Mouse (Mus musculus) kidney, adult 2 months (tissue): ENCODE data around the gene U90926. TPM values are rescaled to one million over a fixed set of nuclear protein-coding genes. Genes with fewer than 3 reads are reported as not detected.

Experiments used
- DNase-seq: peaks from one replicate; pipeline ENCODE4 v3.0.0; 2021
- H3K27ac ChIP-seq: fragments of 200-500 bp; 2 replicates; pipeline ENCODE4 v1.5.1; 2012; ENCODE audit warnings: low read depth, low read length, control low read depth, inconsistent platforms; ENCODE audit not compliant: insufficient read depth
- H3K27me3 ChIP-seq: fragments of 200-500 bp; replicated peaks from 2 replicates; pipeline ENCODE4 v1.6.1; 2012; ENCODE audit warnings: mild to moderate bottlenecking, moderate library complexity, low read length, inconsistent platforms; ENCODE audit not compliant: control insufficient read depth, insufficient read depth
- H3K36me3 ChIP-seq: fragments of 200-500 bp; 2 replicates; pipeline ENCODE4 v1.6.1; 2012; ENCODE audit warnings: mild to moderate bottlenecking, moderate library complexity, low read length, inconsistent platforms; ENCODE audit not compliant: control insufficient read depth, insufficient read depth
- H3K4me1 ChIP-seq: fragments of 200-500 bp; 2 replicates; pipeline ENCODE4 v1.6.1; 2011; ENCODE audit warnings: low read length; ENCODE audit not compliant: control insufficient read depth, insufficient read depth
- H3K4me3 ChIP-seq: fragments of 200-500 bp; 2 replicates; pipeline ENCODE4 v1.5.1; 2011; ENCODE audit warnings: mild to moderate bottlenecking, low read depth, low read length, control low read depth; ENCODE audit not compliant: insufficient read depth
- CTCF ChIP-seq: fragments of 200-500 bp; conservative IDR thresholded peaks from 2 replicates; pipeline ENCODE4 v1.5.1; 2011; ENCODE audit warnings: low read depth, mild to moderate bottlenecking, control low read depth, low read length, moderate library complexity, mixed read lengths; ENCODE audit not compliant: insufficient read depth, insufficient read length
- POLR2A ChIP-seq: fragments of 200-500 bp; IDR thresholded peaks from one replicate; pipeline ENCODE4 v1.6.1; 2011; ENCODE audit warnings: low read depth, low read length, control low read depth
- WGBS: fragments of 180-500 bp; shearing (Covaris S2); methylation state at CpG from one replicate; pipeline ENCODE4 v1.1.7; 2018; 5-methylcytosine and 5-hydroxymethylcytosine counted together
- polyA plus RNA-seq: library from polyadenylated mRNA; depleted of rRNA; stranded (reverse); fragments of >200 nt; gene quantifications from 2 replicates; pipeline ENCODE4 v1.2.3, GENCODE M21; 2012; rRNA removed

The U90926 gene
- not detected in 2 replicates for polyA plus RNA-seq

DNA sequence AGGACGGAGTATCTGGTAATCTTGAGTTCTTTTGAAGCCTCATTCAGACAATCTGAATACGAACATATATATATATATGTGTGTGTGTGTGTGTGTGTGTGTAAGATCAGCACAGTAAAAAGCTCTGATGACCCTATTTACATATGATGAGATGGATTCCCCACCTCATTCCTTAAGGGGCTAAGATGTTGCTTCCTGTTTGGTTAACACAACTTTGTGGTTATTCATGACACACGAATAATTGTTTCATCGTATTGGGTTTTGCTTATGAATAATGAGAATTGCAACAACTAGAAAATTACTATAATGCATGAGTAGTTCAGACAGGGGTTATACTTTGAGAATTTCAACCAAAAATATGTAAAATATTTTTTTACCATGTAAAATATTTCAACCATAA, at the start of gene U90926:
Gene U90926 (minus strand): TSS at position 101 of the 400 bp plus-strand sequence.
- Histone ChIP-seq H3K4me1 (no peaks in the 10 kb centered on the region), H3K36me3 (no peaks in the 10 kb centered on the region), H3K27ac (no peak within 1 kb of the TSS), H3K27me3 (no peaks in the 10 kb centered on the region), H3K4me3 (no peak within 1 kb of the TSS)
- no peak for DNase-seq
- TF ChIP-seq CTCF (no peak), POLR2A (no peak)
- 92% methylated on average over 4 of the region's 4 CpGs for WGBS

DNA sequence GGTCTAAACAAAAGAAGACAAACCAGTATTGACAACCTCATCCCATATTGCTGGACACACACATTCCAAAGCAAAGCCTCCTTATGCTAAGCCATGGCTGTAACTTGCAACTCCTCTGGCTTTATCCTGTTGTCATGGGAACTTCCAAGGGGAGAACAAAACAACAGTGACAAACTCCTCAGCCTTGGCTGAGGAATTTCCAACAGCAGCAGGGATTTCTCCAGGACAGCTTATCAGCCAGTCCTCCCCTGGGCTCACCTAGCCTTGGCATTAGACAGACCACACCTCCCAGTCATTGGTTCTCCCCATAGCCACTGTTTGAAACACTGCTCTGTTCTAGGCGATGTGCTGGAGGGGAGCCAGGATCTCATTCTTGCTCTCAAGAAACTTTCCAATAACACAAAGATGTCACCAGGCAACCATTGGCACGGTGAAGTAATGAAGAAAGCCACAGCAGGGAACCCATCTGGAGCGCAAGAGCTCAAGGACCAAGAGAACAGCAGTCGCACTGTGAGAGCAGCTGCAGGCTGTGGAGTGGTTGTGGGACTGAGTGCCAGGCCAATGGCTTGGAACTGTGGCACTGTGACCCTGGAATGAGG, 48.7 kb upstream of the U90926 start:
- Histone ChIP-seq H3K27me3 (no peaks in the 10 kb centered on the region), H3K4me1 (no peaks in the 10 kb centered on the region), H3K4me3 (no peak overlapping the region), H3K27ac (no peak overlapping the region), H3K36me3 (no peaks in the 10 kb centered on the region)
- no peak for DNase-seq
- 46% methylated on average over 4 of the region's 4 CpGs for WGBS
- no peak for TF ChIP-seq POLR2A
- TF ChIP-seq CTCF: no peak

DNA sequence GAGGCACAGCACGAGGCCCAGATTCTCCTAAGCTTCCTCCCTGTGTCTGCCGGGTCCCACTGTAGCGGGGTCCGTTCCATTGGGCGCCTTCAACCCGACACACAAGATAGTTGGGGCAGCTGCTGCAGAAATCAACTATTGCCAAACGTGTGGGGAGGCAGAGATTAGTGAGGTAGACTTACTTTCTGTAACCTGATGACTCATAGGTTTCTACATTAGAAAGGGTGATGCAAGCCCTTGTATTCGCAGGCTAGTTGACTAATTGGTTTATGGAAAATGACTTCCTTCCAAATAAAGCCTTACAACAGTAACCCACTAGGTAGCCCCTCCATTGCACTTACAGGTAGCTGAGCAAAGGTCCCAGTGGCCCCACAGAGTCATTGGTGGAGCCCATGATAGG, 47.4 kb upstream of the U90926 start:
- TF ChIP-seq CTCF (no peak), POLR2A (no peak)
- DNase-seq: no peak

DNA sequence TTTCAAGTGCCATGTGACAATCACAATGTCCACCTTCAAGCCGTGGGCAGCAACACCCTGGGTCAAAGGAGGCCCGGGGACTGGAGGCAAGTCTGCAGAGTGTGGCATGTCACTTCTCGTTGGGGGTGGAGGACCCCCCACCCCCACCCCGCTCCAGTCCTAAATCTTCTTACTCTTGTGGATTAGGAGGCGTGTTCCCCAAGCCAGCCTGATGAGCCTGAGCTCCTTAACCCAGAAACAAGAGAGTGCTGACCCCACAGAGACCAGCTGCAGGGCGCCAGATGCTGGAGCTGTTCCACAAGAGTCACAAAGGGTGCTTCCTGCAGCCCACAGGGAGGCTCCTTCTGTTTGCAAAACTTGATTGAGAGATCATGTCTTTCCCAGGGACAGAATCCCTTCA, 41.0 kb upstream of the U90926 start, which contains the start of gene Ppef2:
Gene Ppef2 (minus strand): TSS at position 61 of the 400 bp plus-strand sequence.
- no peak for DNase-seq
- Histone ChIP-seq H3K27me3 (no peaks in the 10 kb centered on the region), H3K4me1 (no peaks in the 10 kb centered on the region; the same call in 1 of the 2 replicates), H3K27ac (no peak within 1 kb of the TSS), H3K36me3 (no peaks in the 10 kb centered on the region), H3K4me3 (no peak within 1 kb of the TSS)
- no peak for TF ChIP-seq CTCF
- no peak for TF ChIP-seq POLR2A
- 48% methylated on average over 6 of the region's 6 CpGs for WGBS

More for the DNA sequence above, 47.4 kb upstream of the U90926 start:
- H3K27me3 ChIP-seq: no peaks in the 10 kb centered on the region
- no peaks in the 10 kb centered on the region for H3K4me1 ChIP-seq
- no peak overlapping the region for H3K4me3 ChIP-seq
- H3K27ac ChIP-seq: no peak overlapping the region
- H3K36me3 ChIP-seq: no peaks in the 10 kb centered on the region
- 84% methylated on average over 8 of the region's 8 CpGs for WGBS

GRCm38 (mm10) chr5:92254476-92254875, 39.3 kb upstream of the U90926 start:
- Histone ChIP-seq H3K4me3 (no peak overlapping the region), H3K36me3 (no peaks in the 10 kb centered on the region), H3K27ac (no peak overlapping the region), H3K27me3 (no peaks in the 10 kb centered on the region), H3K4me1 (no peaks in the 10 kb centered on the region; the same call in 1 of the 2 replicates)
- 55% methylated on average over 6 of the region's 6 CpGs for whole genome bisulfite sequencing
- DNase-seq: no peak
- TF ChIP-seq POLR2A (no peak), CTCF (no peak)

DNA sequence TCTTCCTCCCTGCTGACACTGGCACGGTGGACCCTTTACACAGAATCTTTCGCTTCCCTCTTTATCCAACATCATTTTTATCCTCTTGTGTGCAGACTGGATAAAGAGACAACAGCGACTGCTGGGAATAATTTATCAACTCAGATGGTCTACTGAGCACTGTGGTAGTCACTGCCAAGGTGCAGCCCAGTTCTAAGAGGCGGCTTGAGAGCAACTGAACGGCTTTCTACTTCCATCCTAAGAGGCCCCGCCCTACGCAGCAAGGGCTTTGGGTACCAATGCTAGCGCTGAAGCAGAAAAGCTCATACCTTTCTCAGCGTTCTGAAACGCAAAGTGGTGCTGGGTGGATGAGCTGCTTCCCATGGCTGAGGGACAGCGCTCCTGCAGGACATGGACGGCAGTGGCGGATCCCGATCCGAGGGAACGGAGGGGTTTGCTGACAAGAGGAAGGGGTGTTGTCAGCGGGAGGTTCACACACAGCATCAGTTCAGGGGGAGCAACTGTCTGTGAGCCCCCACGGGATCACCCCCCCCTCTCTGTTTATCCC, 37.7 kb upstream of the U90926 start:
- no peak for DNase-seq
- no peaks in the 10 kb centered on the region; the same call in 1 of the 2 replicates for H3K4me1 ChIP-seq
- H3K36me3 ChIP-seq: no peaks in the 10 kb centered on the region
- TF ChIP-seq CTCF (no peak), POLR2A (no peak)
- no peak overlapping the region for H3K27ac ChIP-seq
- 38% methylated on average over 18 of the region's 18 CpGs for WGBS
- H3K4me3 ChIP-seq: no peak overlapping the region
- H3K27me3 ChIP-seq: no peaks in the 10 kb centered on the region

- DNase-seq: no peak
- TF ChIP-seq POLR2A (no peak), CTCF (no peak)
- Histone ChIP-seq H3K4me3 (no peak overlapping the region), H3K27me3 (no peaks in the 10 kb centered on the region), H3K36me3 (no peaks in the 10 kb centered on the region), H3K27ac (no peak overlapping the region), H3K4me1 (no peaks in the 10 kb centered on the region)
- WGBS: 91% methylated on average over 6 of the region's 6 CpGs
Observed at GRCm38 (mm10) chr5:92252031-92252430, 36.8 kb upstream of the U90926 start.

GRCm38 (mm10) chr5:92248614-92249013, 33.4 kb upstream of the U90926 start:
- no peak for TF ChIP-seq POLR2A
- no peak for TF ChIP-seq CTCF
- Histone ChIP-seq H3K4me1 (no peaks in the 10 kb centered on the region), H3K36me3 (no peaks in the 10 kb centered on the region), H3K27me3 (no peaks in the 10 kb centered on the region), H3K27ac (no peak overlapping the region), H3K4me3 (no peak overlapping the region)
- no peak for DNase-seq
- WGBS: 72% methylated on average over 11 of the region's 11 CpGs
